Mouse (Mus musculus): ENCODE measurements around the gene Stt3b. TPM values are rescaled to one million over a fixed set of nuclear protein-coding genes. Genes with fewer than 3 reads are reported as not detected.

Gene Stt3b
- polyA plus RNA-seq, 1 experiment: 50.0 TPM

DNA sequence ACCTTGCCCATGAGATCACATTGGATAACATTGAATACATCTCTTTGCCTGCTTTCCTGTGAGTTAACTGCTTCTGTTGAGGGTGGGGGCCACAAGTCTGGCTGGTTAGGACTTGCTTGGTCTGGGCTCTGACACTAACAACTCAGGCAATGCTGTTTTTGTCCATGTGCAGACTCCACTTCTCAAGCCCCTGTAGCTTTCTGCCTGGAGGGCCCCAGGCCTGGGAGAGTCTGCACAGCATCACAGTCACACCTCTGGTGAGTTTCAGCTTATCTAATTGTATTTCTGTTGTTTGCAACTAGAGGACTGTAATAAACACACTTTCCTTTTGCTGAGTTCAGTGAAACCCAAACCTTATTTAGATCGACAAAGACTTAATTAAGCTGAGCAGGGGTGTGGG lies 38.9 kb upstream of the Stt3b start:
- Histone ChIP-seq H3K36me3 (ENCODE audit: control insufficient read depth, insufficient read depth, low read length) (no peaks in the 10 kb centered on the region), H3K4me3 (ENCODE audit: control insufficient read depth, insufficient read depth, low read length) (no peak overlapping the region), H3K4me1 (replicated peaks; ENCODE audit: control insufficient read depth, insufficient read depth, low read length) (no peaks in the 10 kb centered on the region), H3K27me3 (ENCODE audit: control insufficient read depth, insufficient read depth, low read length) (no peaks in the 10 kb centered on the region), H3K27ac (ENCODE audit: control insufficient read depth, insufficient read depth, low read length) (no peak overlapping the region)
- 86% methylated on average over 1 of the region's 1 CpGs for WGBS
- no peak for DNase-seq
- TF ChIP-seq CTCF (IDR thresholded peaks at IDR 0.05; ENCODE audit: borderline replicate concordance, control insufficient read depth, extremely low read depth, insufficient read depth, low read length, poor library complexity) (no peak), POLR2A (IDR thresholded peaks at IDR 0.05; ENCODE audit: control insufficient read depth, extremely low read depth, insufficient read depth, low read length, poor library complexity) (no peak)

DNA sequence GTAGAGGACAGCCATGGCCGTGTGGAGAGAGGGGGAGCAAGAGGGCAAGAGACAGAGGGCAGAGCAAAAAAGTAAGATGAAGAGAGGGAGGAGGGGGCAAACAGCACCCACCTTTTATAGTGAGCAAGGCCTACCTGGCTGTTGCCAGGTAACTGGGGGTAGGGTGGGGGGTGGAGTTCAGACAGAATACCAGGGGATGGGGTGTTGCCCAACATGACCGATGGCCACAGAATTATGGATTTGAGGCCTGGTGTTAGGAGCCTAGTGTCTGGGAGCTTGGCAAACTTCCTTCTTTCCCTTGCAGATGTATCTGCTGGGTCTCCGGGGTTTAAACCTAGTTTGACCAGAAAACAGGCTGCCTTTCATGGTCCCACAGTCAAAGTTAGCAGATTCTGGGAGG lies 34.7 kb upstream of the Stt3b start:
- Histone ChIP-seq H3K4me1 (replicated peaks; ENCODE audit: control insufficient read depth, insufficient read depth, low read length) (no peaks in the 10 kb centered on the region), H3K36me3 (ENCODE audit: control insufficient read depth, insufficient read depth, low read length) (no peaks in the 10 kb centered on the region), H3K27ac (ENCODE audit: control insufficient read depth, insufficient read depth, low read length) (no peak overlapping the region), H3K27me3 (ENCODE audit: control insufficient read depth, insufficient read depth, low read length) (no peaks in the 10 kb centered on the region), H3K4me3 (ENCODE audit: control insufficient read depth, insufficient read depth, low read length) (no peak overlapping the region)
- 94% methylated on average over 3 of the region's 3 CpGs for whole genome bisulfite sequencing
- no peak for DNase-seq
- no peak for TF ChIP-seq CTCF (IDR thresholded peaks at IDR 0.05; ENCODE audit: borderline replicate concordance, control insufficient read depth, extremely low read depth, insufficient read depth, low read length, poor library complexity)

DNA sequence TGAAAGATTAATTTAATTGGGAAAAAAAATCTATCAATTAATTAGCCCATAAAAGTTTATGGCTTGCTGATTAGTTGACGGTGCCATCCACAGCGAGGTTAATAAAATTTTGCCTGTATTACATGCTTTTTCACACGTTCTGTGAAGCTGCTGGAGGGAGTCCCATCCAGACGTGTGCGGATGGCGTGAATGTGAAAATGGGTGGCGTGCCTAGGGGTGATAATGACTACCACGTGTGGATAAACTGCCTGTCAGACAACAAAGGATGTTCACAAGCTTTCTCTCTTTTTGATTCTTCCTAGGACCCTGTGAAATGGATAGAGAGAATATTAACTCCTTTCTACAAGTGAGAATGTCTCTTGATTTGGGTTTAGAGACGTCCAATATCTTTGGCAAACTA lies 31.4 kb upstream of the Stt3b start:
- WGBS: 92% methylated on average over 9 of the region's 9 CpGs

DNA sequence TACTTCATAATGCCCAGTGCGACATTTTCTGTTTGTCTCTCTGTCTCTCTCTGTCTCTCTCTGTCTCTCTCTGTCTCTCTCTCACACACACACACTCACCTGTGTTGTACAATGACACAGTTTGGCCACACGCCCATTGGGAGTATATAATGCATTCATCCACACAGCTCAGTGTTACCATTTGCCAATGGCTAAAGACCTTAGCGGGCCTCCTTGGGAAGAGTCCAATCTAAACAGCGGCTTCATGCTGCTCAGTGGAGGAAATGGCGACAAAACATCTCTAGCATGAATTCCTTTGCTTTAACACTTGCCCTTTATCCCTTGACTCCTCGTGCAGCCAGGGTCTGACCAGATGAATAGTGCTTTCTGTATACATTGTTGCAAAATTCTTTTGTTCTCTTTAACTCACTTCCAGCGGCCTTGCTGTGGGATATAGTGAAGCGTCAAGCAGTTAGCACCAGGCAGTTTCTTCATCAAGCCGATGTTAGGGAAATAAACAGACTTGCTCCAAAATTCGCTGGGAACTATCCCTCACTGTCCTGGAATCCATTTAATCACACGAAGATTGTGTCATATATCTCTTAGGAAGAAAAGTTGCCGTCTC lies 30.1 kb upstream of the Stt3b start:
- DNase-seq: no peak
- 91% methylated on average over 12 of the region's 12 CpGs for WGBS
- TF ChIP-seq POLR2A (IDR thresholded peaks at IDR 0.05; ENCODE audit: control insufficient read depth, extremely low read depth, insufficient read depth, low read length, poor library complexity): no peak
- TF ChIP-seq CTCF (IDR thresholded peaks at IDR 0.05; ENCODE audit: borderline replicate concordance, control insufficient read depth, extremely low read depth, insufficient read depth, low read length, poor library complexity): no peak

More for the DNA sequence above, 31.4 kb upstream of the Stt3b start:
- Histone ChIP-seq H3K27ac (ENCODE audit: control insufficient read depth, insufficient read depth, low read length) (no peak overlapping the region), H3K4me3 (ENCODE audit: control insufficient read depth, insufficient read depth, low read length) (no peak overlapping the region), H3K4me1 (replicated peaks; ENCODE audit: control insufficient read depth, insufficient read depth, low read length) (no peaks in the 10 kb centered on the region), H3K36me3 (ENCODE audit: control insufficient read depth, insufficient read depth, low read length) (no peaks in the 10 kb centered on the region), H3K27me3 (ENCODE audit: control insufficient read depth, insufficient read depth, low read length) (no peaks in the 10 kb centered on the region)
- no peak for TF ChIP-seq CTCF (IDR thresholded peaks at IDR 0.05; ENCODE audit: borderline replicate concordance, control insufficient read depth, extremely low read depth, insufficient read depth, low read length, poor library complexity)
- TF ChIP-seq POLR2A (IDR thresholded peaks at IDR 0.05; ENCODE audit: control insufficient read depth, extremely low read depth, insufficient read depth, low read length, poor library complexity): no peak
- no peak for DNase-seq

DNA sequence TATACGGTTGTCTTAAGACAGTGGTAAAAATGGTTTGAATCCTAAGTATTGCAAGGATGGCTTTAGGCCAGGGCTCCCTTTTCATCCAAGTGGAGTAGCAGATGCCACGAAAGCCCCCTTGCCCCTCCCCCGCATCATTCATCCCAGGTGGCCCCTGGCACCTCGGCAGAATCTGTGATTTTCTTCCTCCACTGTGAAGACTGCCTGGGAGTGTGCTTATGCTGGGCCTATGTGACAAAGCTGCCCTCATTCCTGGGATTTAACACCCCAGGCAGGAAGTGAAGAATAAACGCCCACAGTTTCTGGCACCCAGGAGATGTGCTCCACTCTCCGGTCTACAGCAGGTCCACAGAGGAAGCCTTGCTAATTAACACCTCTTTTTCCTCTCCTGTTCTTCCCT lies 28.6 kb upstream of the Stt3b start:
- DNase-seq: no peak
- WGBS: 79% methylated on average over 6 of the region's 6 CpGs
- Histone ChIP-seq H3K27me3 (ENCODE audit: control insufficient read depth, insufficient read depth, low read length) (no peaks in the 10 kb centered on the region), H3K4me1 (replicated peaks; ENCODE audit: control insufficient read depth, insufficient read depth, low read length) (no peaks in the 10 kb centered on the region), H3K27ac (ENCODE audit: control insufficient read depth, insufficient read depth, low read length) (no peak overlapping the region), H3K4me3 (ENCODE audit: control insufficient read depth, insufficient read depth, low read length) (no peak overlapping the region), H3K36me3 (ENCODE audit: control insufficient read depth, insufficient read depth, low read length) (no peaks in the 10 kb centered on the region)
- no peak for TF ChIP-seq CTCF (IDR thresholded peaks at IDR 0.05; ENCODE audit: borderline replicate concordance, control insufficient read depth, extremely low read depth, insufficient read depth, low read length, poor library complexity)
- TF ChIP-seq POLR2A (IDR thresholded peaks at IDR 0.05; ENCODE audit: control insufficient read depth, extremely low read depth, insufficient read depth, low read length, poor library complexity): no peak

More for the DNA sequence above, 30.1 kb upstream of the Stt3b start:
- Histone ChIP-seq H3K4me3 (ENCODE audit: control insufficient read depth, insufficient read depth, low read length) (no peak overlapping the region), H3K27me3 (ENCODE audit: control insufficient read depth, insufficient read depth, low read length) (no peaks in the 10 kb centered on the region), H3K4me1 (replicated peaks; ENCODE audit: control insufficient read depth, insufficient read depth, low read length) (no peaks in the 10 kb centered on the region), H3K27ac (ENCODE audit: control insufficient read depth, insufficient read depth, low read length) (no peak overlapping the region), H3K36me3 (ENCODE audit: control insufficient read depth, insufficient read depth, low read length) (no peaks in the 10 kb centered on the region)

DNA sequence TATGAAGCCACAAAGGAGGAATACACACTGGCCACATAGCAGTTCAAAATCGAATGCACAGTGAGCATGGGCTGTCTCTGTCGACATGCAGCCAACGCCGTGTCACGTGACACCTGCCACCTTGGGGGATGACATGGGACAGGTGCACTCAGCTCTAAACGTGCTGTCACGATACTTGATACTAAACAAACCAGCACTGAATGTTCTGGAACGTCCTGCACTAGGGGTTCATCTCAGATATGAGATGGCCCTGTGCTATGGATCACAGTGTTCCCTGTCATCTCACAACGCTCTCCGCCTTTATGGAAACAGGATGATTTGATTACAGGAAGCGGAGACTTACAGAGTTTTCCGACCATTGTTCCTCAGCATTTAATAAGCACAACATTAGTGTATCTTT lies 22.8 kb upstream of the Stt3b start:
- Histone ChIP-seq H3K27ac (ENCODE audit: control insufficient read depth, insufficient read depth, low read length) (no peak overlapping the region), H3K36me3 (ENCODE audit: control insufficient read depth, insufficient read depth, low read length) (no peaks in the 10 kb centered on the region), H3K4me3 (ENCODE audit: control insufficient read depth, insufficient read depth, low read length) (no peak overlapping the region), H3K4me1 (replicated peaks; ENCODE audit: control insufficient read depth, insufficient read depth, low read length) (no peaks in the 10 kb centered on the region), H3K27me3 (ENCODE audit: control insufficient read depth, insufficient read depth, low read length) (no peaks in the 10 kb centered on the region)
- DNase-seq: no peak
- no peak for TF ChIP-seq CTCF (IDR thresholded peaks at IDR 0.05; ENCODE audit: borderline replicate concordance, control insufficient read depth, extremely low read depth, insufficient read depth, low read length, poor library complexity)
- TF ChIP-seq POLR2A (IDR thresholded peaks at IDR 0.05; ENCODE audit: control insufficient read depth, extremely low read depth, insufficient read depth, low read length, poor library complexity): no peak
- WGBS: 87% methylated on average over 12 of the region's 12 CpGs

DNA sequence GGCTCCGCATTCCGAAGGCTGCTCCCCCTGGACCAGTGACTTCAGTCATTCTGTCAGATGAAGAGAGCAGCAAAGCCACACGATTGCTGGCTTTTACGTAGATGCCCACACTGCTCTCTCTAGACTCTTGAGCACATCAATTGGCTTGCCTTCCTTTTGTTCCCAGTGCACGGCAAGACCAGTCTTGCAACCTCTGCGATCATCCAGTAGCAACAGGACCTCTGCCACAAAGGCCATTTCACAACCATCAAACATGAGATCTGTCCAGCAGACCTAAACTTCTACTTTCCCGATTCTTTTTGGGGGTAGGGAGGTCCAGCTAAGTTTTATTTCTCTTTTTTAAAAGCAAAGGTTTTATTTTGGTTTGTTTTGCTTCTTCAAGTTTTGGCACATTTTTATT lies 22.1 kb upstream of the Stt3b start:
- Histone ChIP-seq H3K4me3 (ENCODE audit: control insufficient read depth, insufficient read depth, low read length) (no peak overlapping the region), H3K4me1 (replicated peaks; ENCODE audit: control insufficient read depth, insufficient read depth, low read length) (no peaks in the 10 kb centered on the region), H3K27ac (ENCODE audit: control insufficient read depth, insufficient read depth, low read length) (no peak overlapping the region), H3K36me3 (ENCODE audit: control insufficient read depth, insufficient read depth, low read length) (no peaks in the 10 kb centered on the region), H3K27me3 (ENCODE audit: control insufficient read depth, insufficient read depth, low read length) (no peaks in the 10 kb centered on the region)
- TF ChIP-seq CTCF (IDR thresholded peaks at IDR 0.05; ENCODE audit: borderline replicate concordance, control insufficient read depth, extremely low read depth, insufficient read depth, low read length, poor library complexity): no peak
- TF ChIP-seq POLR2A (IDR thresholded peaks at IDR 0.05; ENCODE audit: control insufficient read depth, extremely low read depth, insufficient read depth, low read length, poor library complexity): no peak
- no peak for DNase-seq
- 95% methylated on average over 7 of the region's 7 CpGs for WGBS

Measured in thymus, adult 2 months (tissue).